Mouse (Mus musculus) thymus, postnatal 4 days (tissue): Measurements from ENCODE around the gene Senp6.
"Not testable (repeated sequence)": the region's sequence is repeated elsewhere in the genome, so short reads cannot be mapped to it uniquely, and the experiment has no call there.

Experiments
- DNase-seq: peaks from one replicate; pipeline ENCODE4 v3.0.0; 2021

Gene Senp6

DNA sequence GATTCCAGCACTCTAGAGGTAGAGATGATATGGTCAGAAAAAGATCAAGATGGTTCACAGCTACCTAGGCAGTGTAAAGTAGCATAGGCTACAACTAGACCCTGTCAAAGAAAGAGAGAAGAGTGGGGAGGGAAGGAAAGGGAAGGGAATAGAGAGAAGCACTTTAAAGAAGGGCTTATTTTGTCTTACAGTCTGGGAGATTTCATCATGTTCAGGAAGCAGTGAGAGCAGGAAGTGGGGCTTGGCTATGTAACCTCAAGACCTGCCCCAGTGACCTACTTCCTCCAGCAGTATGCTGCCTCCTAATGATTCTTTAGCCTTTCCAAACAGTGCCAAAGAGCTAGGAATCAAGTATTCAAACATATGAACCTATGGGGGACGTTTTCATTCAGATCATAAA, 14.2 kb downstream of the Senp6 start:
- peak; percentile 35 for DNase-seq

- no peak for DNase-seq
Observed at GRCm38 (mm10) chr9:80084429-80085092, 17.9 kb downstream of the Senp6 start.

GRCm38 (mm10) chr9:80085665-80086064, 19.0 kb downstream of the Senp6 start:
- DNase-seq, result no peak

GRCm38 (mm10) chr9:80086272-80086966, 19.7 kb downstream of the Senp6 start:
- not testable (repeated sequence) for DNase-seq

GRCm38 (mm10) chr9:80089409-80089808, 22.7 kb downstream of the Senp6 start:
- no peak for DNase-seq

GRCm38 (mm10) chr9:80096325-80096724, 29.6 kb downstream of the Senp6 start:
- DNase-seq, result no peak

DNA sequence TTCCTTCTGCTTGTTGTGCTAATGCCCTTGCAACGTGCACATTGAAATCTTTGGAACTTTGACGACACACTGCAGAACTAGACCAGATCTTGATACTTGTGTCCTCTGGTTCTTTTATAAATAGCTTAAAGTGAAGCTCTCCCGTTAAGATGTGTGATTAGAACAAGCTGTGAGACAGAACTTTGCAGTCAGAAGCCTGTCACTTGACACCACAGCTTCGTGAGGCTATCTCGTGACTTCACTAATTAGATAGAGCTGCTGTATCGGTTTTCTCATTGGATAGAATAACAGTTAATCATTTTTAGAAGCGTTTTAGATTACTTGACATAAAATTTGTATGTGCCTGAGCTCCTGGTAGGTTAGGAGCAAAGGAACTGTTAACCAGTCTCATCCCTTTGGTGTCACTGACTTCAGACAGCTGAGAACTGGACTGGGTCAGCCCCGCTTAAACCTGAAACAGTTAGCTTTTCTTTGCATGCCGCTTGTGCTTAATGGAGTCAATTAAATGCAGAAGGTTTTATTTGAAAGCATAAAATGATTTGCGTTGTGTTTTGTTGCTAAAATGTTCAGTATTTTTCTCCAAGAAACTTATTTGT, 79.4 kb downstream of the Senp6 start:
- no peak for DNase-seq

DNA sequence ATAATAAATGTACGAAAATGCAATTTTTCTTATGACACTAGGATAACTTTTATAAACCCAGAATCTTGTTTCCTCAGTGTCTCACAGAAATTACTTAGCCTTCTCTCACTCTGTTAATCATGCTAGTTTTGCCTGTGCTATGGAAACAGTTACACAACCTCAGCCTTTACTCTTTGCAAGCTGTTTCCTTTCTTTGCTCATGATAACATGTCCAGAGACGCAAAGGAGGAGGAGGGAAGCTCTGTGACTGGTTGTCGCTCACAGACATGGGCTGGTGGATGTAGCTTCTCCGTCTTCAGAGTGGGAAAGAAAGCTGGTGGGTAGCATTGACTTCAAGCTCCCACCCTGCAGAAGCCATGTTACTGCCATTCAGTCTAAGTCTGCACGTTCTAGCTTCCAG, 82.9 kb downstream of the Senp6 start:
- DNase-seq, result no peak

DNA sequence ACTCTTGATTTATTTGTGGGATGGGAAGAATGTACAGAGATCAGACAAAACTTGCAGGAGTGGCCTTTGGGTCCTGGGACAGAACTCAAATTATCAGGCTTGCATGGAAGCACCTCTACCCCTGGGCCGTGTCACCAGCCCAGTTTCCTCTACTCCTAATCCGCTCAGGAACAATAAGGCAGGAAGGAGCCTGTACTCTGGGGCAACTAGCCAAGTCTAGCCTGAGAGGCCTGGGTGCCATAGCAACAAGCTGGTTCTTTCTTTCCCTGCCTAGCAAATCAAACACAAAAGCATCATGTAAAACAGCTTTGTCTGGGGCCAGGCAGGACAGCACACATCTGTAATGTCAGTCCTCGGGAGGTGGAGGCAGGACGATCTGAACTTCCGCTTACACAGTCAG, 88.6 kb downstream of the Senp6 start:
- no peak for DNase-seq

DNA sequence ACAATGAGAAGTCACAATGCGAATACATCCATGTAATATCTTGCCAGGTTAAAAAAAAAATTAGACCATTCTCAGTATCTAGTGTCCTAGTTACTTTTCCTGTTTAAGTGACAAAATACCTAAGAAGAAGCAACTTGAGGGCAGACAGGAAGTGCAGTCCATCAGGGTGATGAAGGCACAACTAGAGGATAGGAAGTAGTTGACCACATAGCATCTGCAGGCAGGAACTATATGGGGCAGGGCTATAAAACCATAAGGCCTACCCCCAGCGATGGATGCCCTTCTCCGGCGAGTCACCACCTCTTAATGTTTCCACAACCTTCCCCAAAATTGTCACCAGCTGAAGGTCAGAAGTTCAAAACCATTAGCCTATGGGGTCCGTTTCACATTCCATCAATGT, 90.1 kb downstream of the Senp6 start:
- DNase-seq, result no peak

DNA sequence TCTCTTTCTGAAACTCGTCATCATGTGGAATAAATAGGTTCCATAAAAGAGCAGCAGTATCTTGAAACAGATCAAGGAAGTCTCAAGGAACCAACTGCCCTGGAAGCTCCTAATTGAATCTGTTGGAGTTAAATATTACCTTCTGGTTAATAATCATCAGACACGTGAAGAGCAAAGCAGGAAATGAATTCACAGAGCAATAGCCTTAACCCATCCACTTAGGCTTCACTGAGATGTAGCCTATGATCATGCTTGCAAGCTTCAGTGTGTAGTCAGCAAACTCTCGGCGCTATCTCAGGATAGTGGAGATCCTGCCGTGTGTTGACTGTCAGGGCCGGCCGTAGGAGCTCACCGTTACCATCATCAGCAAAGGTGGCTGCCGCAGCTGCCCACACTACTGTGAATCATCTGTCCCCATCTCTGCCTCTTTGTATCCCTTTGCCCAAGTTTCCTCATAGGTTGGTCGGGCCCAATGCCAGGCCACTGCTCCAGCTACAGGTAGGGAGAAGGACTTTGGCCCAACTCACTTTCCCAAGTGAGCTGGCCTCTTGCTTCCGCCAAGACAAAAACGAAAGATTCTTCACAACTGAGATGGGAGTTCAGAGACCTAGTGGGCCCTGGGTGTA, 91.2 kb downstream of the Senp6 start:
- no peak for DNase-seq

DNA sequence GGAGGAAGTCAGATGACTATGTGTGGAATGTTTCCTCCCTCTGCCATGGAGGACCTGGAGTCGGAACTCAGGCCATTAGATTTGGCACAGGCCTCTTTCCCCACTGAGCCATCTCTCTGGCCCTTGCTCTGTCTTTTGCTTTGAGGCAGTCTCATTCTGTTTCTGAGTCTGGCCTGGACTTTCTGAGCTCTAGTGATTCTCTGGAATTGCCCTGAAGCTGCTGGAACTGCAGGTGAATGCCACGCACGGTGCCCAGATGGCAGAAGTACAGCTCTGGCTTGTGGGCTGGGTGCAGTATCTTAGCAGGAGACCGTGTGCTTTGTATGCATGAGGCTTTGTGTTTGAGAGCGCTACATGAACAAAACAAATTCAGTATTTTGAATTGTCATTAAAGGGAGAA, 92.2 kb downstream of the Senp6 start:
- no peak for DNase-seq

DNA sequence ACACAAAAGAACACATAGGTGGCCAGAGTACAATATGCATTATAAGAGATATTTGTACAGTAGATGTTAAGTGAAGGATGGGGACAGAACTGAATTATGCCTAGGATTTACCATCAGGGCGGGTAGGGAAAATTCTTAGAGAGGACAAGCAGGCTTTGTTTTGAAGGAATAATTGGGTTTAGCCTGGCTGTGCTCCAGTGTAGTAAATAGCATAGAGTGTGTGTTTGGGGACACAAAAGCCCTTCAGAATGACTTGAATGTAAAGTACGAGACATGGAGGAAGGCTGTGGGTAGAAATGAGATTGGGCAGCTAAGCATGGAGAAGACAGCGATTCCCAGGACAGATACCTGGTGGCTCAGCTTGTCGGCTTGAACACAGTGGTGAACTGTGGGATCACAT, 94.7 kb downstream of the Senp6 start:
- DNase-seq, result no peak

DNA sequence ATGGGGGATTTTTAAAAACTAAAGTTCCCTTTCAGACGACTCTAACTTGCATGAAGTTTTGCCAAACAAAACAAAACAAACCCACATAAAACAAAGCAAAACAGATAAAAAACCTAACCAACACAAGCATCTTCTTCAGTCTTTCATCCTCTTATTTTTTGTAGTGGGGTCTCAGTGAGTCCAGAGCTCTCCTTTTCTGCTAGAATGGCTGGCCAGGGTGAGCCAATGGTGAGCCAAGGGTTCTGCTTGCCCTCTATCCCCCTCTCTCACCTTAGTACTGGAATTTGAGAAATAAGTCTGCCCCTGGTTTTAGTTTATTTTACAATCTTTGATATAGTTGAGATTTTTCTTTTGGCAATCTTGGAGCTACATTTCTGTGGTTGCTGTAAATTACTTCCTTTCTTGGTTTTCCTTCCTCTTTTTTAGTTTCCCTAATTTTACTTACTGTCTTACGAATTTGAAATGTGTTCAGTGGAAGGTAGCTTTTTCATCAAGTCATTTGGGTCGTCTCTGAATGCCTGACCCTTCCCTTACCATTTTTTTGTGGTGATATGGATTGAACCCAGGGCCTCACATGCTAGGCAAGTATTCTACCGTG, 96.5 kb downstream of the Senp6 start:
- DNase-seq, result no peak

DNA sequence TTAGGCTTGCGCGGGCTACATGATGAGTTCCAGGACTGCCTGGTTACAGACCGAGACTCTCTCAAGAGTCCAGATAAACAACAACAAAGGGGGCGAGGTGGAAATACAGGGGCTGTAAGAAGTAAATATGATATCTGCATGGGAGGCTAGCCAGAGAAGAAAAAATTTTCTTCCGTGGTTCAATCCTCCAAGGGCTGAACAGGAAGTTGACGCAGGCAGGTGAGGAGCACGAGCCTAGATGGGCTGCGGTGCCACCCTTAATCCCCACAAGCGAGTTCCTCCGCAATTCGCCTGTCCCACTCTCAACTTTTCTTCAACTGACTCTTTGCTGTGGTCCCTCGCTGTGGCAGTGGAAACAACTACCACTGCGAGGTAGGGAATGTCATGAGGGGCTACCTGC, 97.5 kb downstream of the Senp6 start:
- no peak for DNase-seq

DNA sequence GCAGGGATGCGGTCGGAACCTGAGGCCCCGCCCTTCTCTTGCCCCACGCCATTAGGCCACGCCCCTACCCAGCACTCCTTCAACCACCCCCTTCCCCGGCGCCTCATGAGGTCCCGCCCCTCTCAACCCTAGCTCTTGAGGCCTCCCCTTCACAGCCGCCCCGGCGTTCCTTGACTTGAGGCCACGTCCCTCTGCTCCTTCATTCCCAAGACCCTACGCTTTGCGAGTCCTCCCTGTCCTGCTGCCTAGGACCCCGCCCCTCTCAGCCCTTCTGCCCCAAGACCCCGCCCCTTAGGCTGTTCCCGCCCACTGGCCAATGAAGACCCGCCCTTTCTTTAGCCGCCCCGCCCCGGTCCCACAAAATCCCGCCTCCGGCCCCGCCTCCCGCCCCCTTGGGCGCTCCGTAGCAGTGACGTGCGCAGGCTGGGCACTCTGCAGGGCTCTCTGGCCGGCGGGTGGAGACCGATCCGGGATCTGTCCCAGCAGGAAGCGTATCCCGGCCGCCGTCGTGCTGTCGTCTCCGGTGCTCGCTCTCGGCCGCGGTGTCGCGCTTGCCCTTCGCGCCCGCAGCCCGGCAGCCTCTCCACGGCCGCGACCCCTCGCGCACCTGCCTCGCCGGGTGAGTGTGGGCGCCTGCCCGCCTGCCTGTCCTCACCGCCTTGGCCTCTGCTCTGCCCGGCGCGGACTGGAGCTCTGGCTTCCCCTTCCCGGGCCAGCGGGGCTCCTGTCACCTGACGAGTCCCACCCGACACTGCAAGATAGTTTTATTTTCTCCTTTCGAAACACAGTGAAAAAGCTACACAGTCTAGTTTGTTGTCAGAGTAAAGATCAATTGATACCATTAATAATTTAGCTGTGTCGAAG, 98.1 kb downstream of the Senp6 start, which contains the start of gene Myo6:
Gene Myo6, plus strand, starts transcription at position 421 of the 864 bp plus-strand sequence.
- DNase-seq, result peak; percentile 95

DNA sequence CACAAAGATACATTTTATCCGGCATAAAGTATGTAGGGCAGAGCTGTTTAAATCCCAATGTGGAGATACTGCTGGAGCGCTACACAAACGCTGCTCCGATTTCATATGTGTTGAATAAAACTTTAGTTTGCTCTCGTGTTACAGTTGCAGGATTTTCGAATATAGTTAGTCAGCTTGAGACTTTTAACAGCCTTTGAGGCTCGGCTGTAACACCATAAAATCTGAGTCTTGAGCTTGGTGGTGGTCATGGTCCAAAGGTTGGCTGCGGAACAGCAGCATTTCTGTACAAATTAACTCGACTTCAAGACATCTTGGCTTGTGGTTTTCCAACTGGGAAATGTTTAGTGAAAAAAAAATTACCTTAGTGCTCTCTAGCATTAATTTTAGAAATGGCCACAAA, 99.0 kb downstream of the Senp6 start:
- DNase-seq, result no peak

DNA sequence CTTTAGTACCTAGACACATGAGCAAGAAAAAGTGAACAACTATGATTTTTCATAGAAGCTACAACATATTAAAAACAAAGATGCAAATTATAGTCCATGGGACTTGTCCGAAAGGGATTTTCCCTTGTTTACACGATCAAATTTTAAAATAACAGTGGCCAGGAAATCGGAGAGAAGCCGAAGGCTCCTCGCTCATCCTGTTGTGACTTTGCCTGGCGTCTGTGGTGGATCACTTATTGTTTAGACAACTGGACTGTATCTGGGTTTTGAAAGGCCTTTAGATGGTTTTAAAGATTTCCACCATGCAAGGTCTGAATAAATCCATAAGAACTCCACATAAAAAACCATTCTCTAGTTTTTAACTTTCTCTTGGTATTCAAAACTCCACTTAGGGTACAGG, 99.7 kb downstream of the Senp6 start:
- DNase-seq, result no peak

- no peak for DNase-seq
Observed at GRCm38 (mm10) chr9:80167089-80167488, 100.4 kb downstream of the Senp6 start.

DNA sequence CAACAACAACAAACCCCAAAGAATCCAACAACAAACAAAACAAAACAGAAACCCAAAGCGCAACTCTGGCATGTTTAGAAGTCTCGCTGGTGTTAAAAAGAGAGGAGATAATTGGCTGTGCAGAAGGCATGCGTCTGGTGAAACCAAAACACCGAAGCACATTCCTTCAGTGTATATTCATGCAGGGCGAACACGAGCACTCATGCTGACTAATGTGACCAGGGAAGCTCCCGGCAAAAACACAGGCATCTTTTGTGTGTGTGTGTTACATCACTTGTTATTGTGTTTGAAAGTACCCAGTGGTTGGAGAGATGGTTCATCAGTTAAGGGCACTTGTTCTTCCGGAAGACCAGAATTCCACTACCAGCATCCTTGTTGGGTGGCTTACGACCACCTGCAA, 102.8 kb downstream of the Senp6 start:
- DNase-seq, result no peak

DNA sequence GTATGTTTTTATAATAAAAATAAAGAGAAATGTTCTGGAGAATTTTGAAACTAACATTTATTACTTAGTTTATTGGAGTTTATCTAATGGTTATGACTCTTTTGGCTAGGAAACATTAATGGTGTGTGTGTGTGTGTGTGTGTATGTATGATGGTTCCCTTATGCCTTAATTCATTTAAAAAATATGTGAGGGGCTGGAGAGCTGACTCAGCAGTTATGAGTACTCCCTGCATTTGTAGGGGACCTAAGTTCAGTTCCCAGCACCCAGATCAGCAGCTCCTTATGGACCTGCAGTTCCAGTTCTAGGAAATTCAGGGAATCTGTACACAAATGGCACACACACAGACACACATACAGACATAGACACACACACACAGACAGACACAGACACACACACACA, 104.5 kb downstream of the Senp6 start:
- no peak for DNase-seq
